Mouse (Mus musculus): ENCODE measurements around the gene Cerkl.

The Cerkl gene

GRCm38 (mm10) chr2:79442906-79443305, 13.7 kb downstream of the Cerkl start:
- DNase-seq: no peak

GRCm38 (mm10) chr2:79442227-79442626, 14.4 kb downstream of the Cerkl start:
- no peak for DNase-seq

GRCm38 (mm10) chr2:79430061-79430460, 26.5 kb downstream of the Cerkl start:
- no peak for DNase-seq

GRCm38 (mm10) chr2:79429650-79430049, 26.9 kb downstream of the Cerkl start:
- no peak for DNase-seq

GRCm38 (mm10) chr2:79429108-79429507, 27.5 kb downstream of the Cerkl start:
- DNase-seq: no peak

- peak; percentile 66 for DNase-seq
Measured at GRCm38 (mm10) chr2:79428569-79429104, 27.9 kb downstream of the Cerkl start.

- peak; percentile 61 for DNase-seq
Measured at GRCm38 (mm10) chr2:79428022-79428421, 28.6 kb downstream of the Cerkl start.

- peak; percentile 51 for DNase-seq
Measured at GRCm38 (mm10) chr2:79421696-79422095, 34.9 kb downstream of the Cerkl start.

GRCm38 (mm10) chr2:79414505-79414904, 42.1 kb downstream of the Cerkl start:
- DNase-seq: no peak

GRCm38 (mm10) chr2:79410903-79411255, 45.7 kb downstream of the Cerkl start:
- DNase-seq: no peak

GRCm38 (mm10) chr2:79410247-79410902, 46.2 kb downstream of the Cerkl start:
- DNase-seq: no peak

- no peak for DNase-seq
Measured at GRCm38 (mm10) chr2:79405661-79406405, 50.8 kb downstream of the Cerkl start.

- DNase-seq: no peak
Measured at GRCm38 (mm10) chr2:79400045-79400444, 56.5 kb downstream of the Cerkl start.

GRCm38 (mm10) chr2:79399234-79400000, 57.2 kb downstream of the Cerkl start:
- DNase-seq: no peak

GRCm38 (mm10) chr2:79398831-79399230, 57.8 kb downstream of the Cerkl start:
- DNase-seq: no peak

- no peak for DNase-seq
Measured at GRCm38 (mm10) chr2:79398343-79398742, 58.2 kb downstream of the Cerkl start.

GRCm38 (mm10) chr2:79397107-79397506, 59.5 kb downstream of the Cerkl start:
- no peak for DNase-seq

- DNase-seq: peak; percentile 56
Measured at GRCm38 (mm10) chr2:79379087-79380041, 77.2 kb downstream of the Cerkl start.

GRCm38 (mm10) chr2:79378346-79379086, 78.1 kb downstream of the Cerkl start:
- DNase-seq: no peak

GRCm38 (mm10) chr2:79372486-79373200, 83.9 kb downstream of the Cerkl start:
- peak; percentile 62 for DNase-seq

GRCm38 (mm10) chr2:79372154-79372467, 84.5 kb downstream of the Cerkl start:
- DNase-seq: no peak

Data from embryo, embryonic 11 days (tissue).